Mouse (Mus musculus) kidney, adult 2 months (tissue): Measurements from ENCODE around the gene Tgfbr1.

Experiments used
- CTCF ChIP-seq: fragments of 200-500 bp; conservative IDR thresholded peaks from 2 replicates; pipeline ENCODE4 v1.5.1; 2011; ENCODE audit warnings: low read depth, mild to moderate bottlenecking, control low read depth, low read length, moderate library complexity, mixed read lengths; ENCODE audit not compliant: insufficient read depth, insufficient read length
- POLR2A ChIP-seq: fragments of 200-500 bp; IDR thresholded peaks from one replicate; pipeline ENCODE4 v1.6.1; 2011; ENCODE audit warnings: low read depth, low read length, control low read depth

GRCm38 (mm10) chr4:47303340-47303998, 49.6 kb upstream of the Tgfbr1 start:
- TF ChIP-seq POLR2A (no peak), CTCF (no peak)
